Mouse (Mus musculus): ENCODE measurements around the gene Slc2a4.
A peak's percentile ranks its signal among the peaks of the same experiment; 100 is the strongest.

Slc2a4 gene

GRCm38 (mm10) chr11:69948066-69948762, at the start of gene Slc2a4:
Slc2a4 (minus strand) TSS chr11:69948188.
- peak; percentile 81 for DNase-seq (ENCODE audit: low spot score)

GRCm38 (mm10) chr11:69997070-69997509, 49.1 kb upstream of the Slc2a4 start:
- DNase-seq (ENCODE audit: low spot score), result peak; percentile 88

GRCm38 (mm10) chr11:69996161-69997061, 48.4 kb upstream of the Slc2a4 start:
- no peak for DNase-seq (ENCODE audit: low spot score)

- DNase-seq (ENCODE audit: low spot score), result peak; percentile 99
These were observed 47.5 kb upstream of the Slc2a4 start, which contains the start of gene Phf23 for GRCm38 (mm10) chr11:69995391-69995960. Phf23 (plus strand) TSS chr11:69995777.

GRCm38 (mm10) chr11:69994401-69995090, 46.6 kb upstream of the Slc2a4 start:
- DNase-seq (ENCODE audit: low spot score), result no peak

DNA sequence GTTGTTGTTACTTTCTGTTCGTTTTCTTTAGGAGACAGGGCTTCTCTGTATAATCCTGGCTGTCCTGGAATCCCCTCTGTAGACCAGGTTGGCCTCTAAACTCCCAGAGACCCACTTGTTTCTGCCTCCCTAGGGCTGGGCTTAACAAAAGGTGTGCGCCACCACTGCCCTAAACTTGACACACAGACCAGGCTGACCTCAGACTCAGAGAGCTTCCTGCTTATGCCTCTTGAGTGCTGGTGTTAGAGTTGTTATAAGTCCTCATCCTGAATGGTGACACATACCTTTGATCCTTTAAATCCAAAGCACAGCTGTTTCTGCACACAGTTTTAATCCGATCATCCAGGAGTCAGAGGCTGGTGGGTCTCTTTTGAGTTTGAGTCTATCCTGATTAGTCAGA, 44.9 kb upstream of the Slc2a4 start:
- no peak for DNase-seq (ENCODE audit: low spot score)

- no peak for DNase-seq (ENCODE audit: low spot score)
These were observed 44.4 kb upstream of the Slc2a4 start for GRCm38 (mm10) chr11:69992396-69992795.

- DNase-seq (ENCODE audit: low spot score), result no peak
These were observed 43.7 kb upstream of the Slc2a4 start for GRCm38 (mm10) chr11:69991711-69992110.

GRCm38 (mm10) chr11:69990850-69991691, 43.1 kb upstream of the Slc2a4 start, which contains the start of gene Gabarap:
Gabarap (plus strand) TSS chr11:69991143.
- peak; percentile 93 for DNase-seq (ENCODE audit: low spot score)

- DNase-seq (ENCODE audit: low spot score), result no peak
These were observed 42.0 kb upstream of the Slc2a4 start for GRCm38 (mm10) chr11:69989949-69990348.

DNA sequence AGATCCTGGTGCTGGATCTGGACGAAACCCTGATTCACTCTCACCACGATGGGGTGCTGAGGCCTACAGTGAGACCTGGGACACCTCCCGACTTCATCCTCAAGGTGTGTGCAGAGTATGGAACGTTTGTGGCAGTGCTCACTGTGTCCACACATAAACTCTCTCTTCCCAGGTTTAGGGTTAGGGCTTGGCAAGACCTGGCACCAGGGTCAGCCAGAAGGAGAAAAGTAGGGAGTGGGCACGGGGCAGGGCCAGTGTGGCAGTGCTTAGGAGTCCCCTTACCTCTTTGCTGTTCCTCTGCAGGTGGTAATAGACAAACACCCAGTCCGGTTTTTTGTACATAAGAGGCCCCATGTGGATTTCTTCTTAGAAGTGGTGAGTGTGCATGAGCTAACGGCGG, 36.4 kb upstream of the Slc2a4 start:
- DNase-seq (ENCODE audit: low spot score), result no peak

- DNase-seq (ENCODE audit: low spot score), result no peak
These were observed 35.4 kb upstream of the Slc2a4 start for GRCm38 (mm10) chr11:69983377-69983776.

- DNase-seq (ENCODE audit: low spot score), result no peak
These were observed 34.9 kb upstream of the Slc2a4 start for GRCm38 (mm10) chr11:69982877-69983276.

GRCm38 (mm10) chr11:69982225-69982624, 34.2 kb upstream of the Slc2a4 start, which contains the start of gene Elp5:
Elp5 (minus strand) TSS chr11:69982517.
- no peak for DNase-seq (ENCODE audit: low spot score)

GRCm38 (mm10) chr11:69981141-69981762, 33.3 kb upstream of the Slc2a4 start, which contains the start of gene Ctdnep1:
Ctdnep1 (plus strand) TSS chr11:69981156.
- no peak for DNase-seq (ENCODE audit: low spot score)

- DNase-seq (ENCODE audit: low spot score), result peak; percentile 95
These were observed 32.5 kb upstream of the Slc2a4 start for GRCm38 (mm10) chr11:69980196-69981140.

GRCm38 (mm10) chr11:69979827-69980195, 31.8 kb upstream of the Slc2a4 start:
- no peak for DNase-seq (ENCODE audit: low spot score)

GRCm38 (mm10) chr11:69976271-69976670, 28.3 kb upstream of the Slc2a4 start:
- DNase-seq (ENCODE audit: low spot score), result no peak

DNA sequence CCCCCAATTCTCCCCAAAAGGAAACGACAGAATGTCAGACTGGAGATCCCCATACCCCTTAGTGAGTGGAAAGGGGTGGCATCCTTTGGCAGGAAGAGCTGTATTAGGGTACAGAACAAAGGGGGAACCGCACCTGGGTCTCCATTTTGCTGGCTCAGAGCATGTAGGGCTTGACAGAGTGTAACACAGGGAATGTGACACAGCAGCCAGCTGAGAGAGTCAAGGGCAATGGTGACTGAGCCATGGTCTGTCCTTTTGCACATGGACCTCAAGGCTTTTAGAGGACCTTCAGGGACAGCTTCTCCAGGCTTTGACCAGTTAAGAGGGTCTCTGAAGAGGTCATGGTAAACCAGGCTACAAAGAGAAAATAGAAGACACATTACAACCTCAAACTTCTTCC, 26.9 kb upstream of the Slc2a4 start:
- DNase-seq (ENCODE audit: low spot score), result no peak

All from ovary, adult 18-20 months (tissue).